Mouse (Mus musculus): ENCODE measurements at regions not wholly inside any gene's neighbourhood (a gene's known extent, or its start where the extent isn't known, plus 50 kb on each side); places are given as distances from the start of the nearest gene placed in this dataset.

GRCm38 (mm10) chr10:72393279-72394041 lies 261.2 kb upstream of the Zwint start:
- WGBS, result 77% methylated on average over 12 of the region's 12 CpGs
- Histone ChIP-seq H3K9me3 (no peaks in the 10 kb centered on the region), H3K4me2 (replicated peaks) (no peak overlapping the region), H3K4me3 (no peak overlapping the region), H3K9ac (replicated peaks) (no peak overlapping the region), H3K27ac (replicated peaks) (no peak overlapping the region), H3K4me1 (no peaks in the 10 kb centered on the region), H3K36me3 (no peaks in the 10 kb centered on the region), H3K27me3 (no peaks in the 10 kb centered on the region)
- ATAC-seq (replicated peaks), result no peak

DNA sequence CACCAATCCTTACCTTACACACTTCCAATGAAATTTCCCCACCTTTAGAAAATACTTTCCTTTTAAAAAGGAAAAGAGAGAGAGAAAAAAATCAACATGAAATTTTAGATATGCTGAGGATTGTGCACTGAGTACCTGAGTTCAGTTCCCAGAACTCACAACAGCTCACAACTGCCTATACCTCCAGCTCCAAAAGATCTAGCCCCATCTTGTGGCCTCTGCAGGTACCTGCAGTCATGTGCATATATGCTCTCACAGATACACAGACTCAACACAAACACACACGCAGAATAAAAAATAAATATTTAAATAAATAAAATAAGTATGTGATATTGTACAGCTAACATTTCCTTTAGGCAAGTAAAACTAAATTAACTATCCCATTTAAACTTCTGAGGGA lies 260.3 kb upstream of the Zwint start:
- no peaks in the 10 kb centered on the region for H3K9me3 ChIP-seq
- no peak overlapping the region for H3K4me2 ChIP-seq (replicated peaks)
- no peaks in the 10 kb centered on the region for H3K27me3 ChIP-seq
- H3K36me3 ChIP-seq, result no peaks in the 10 kb centered on the region
- no peak for ATAC-seq (replicated peaks)
- H3K27ac ChIP-seq (replicated peaks), result no peak overlapping the region
- H3K4me1 ChIP-seq, result no peaks in the 10 kb centered on the region
- 88% methylated on average over 1 of the region's 1 CpGs for WGBS
- no peak overlapping the region for H3K9ac ChIP-seq (replicated peaks)
- no peak overlapping the region for H3K4me3 ChIP-seq

- ATAC-seq (replicated peaks), result no peak
- Histone ChIP-seq H3K4me1 (no peaks in the 10 kb centered on the region), H3K36me3 (no peaks in the 10 kb centered on the region), H3K9ac (replicated peaks) (no peak overlapping the region), H3K9me3 (no peaks in the 10 kb centered on the region), H3K27me3 (no peaks in the 10 kb centered on the region), H3K4me3 (no peak overlapping the region), H3K27ac (replicated peaks) (no peak overlapping the region), H3K4me2 (replicated peaks) (no peak overlapping the region)
- WGBS, result 53% methylated on average over 4 of the region's 4 CpGs
These were observed 251.4 kb upstream of the Zwint start for GRCm38 (mm10) chr10:72403290-72403689.

- no peaks in the 10 kb centered on the region for H3K4me1 ChIP-seq
- no peaks in the 10 kb centered on the region for H3K27me3 ChIP-seq
- WGBS, result 35% methylated on average over 3 of the region's 3 CpGs
- H3K27ac ChIP-seq (replicated peaks), result no peak overlapping the region
- ATAC-seq (replicated peaks), result no peak
- H3K9me3 ChIP-seq, result no peaks in the 10 kb centered on the region
- no peak overlapping the region for H3K4me2 ChIP-seq (replicated peaks)
- no peaks in the 10 kb centered on the region for H3K36me3 ChIP-seq
- no peak overlapping the region for H3K9ac ChIP-seq (replicated peaks)
- no peak overlapping the region for H3K4me3 ChIP-seq
These were observed 244.3 kb upstream of the Zwint start for GRCm38 (mm10) chr10:72410305-72410704.

DNA sequence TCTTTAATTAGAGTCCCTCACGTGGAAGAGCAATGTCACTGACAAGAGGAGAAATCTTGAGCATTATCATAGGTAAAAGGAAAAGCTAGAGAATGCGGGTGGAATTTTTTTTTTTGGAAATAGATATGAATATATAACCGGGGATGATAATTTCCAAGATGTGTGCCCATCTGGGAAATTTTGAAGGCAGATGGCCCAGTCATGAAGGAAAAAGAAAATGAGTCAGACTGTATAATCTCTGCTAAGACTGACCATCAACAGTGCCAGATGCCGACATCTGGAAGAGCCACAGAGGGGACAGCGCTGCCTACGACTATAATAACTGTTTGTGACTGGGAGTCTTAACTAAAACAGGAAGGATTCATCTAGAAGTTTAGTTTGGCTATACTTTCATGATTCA lies 243.0 kb upstream of the Zwint start:
- no peaks in the 10 kb centered on the region for H3K27me3 ChIP-seq
- no peak overlapping the region for H3K9ac ChIP-seq (replicated peaks)
- no peak for ATAC-seq (replicated peaks)
- no peaks in the 10 kb centered on the region for H3K9me3 ChIP-seq
- H3K4me1 ChIP-seq, result no peaks in the 10 kb centered on the region
- H3K4me2 ChIP-seq (replicated peaks), result no peak overlapping the region
- H3K36me3 ChIP-seq, result no peaks in the 10 kb centered on the region
- H3K27ac ChIP-seq (replicated peaks), result no peak overlapping the region
- 68% methylated on average over 6 of the region's 6 CpGs for WGBS
- H3K4me3 ChIP-seq, result no peak overlapping the region

- no peak overlapping the region for H3K4me2 ChIP-seq (replicated peaks)
- no peak overlapping the region for H3K27ac ChIP-seq (replicated peaks)
- H3K4me3 ChIP-seq, result no peak overlapping the region
- WGBS, result 90% methylated on average over 4 of the region's 4 CpGs
- no peaks in the 10 kb centered on the region for H3K9me3 ChIP-seq
- no peak for ATAC-seq (replicated peaks)
- no peak overlapping the region for H3K9ac ChIP-seq (replicated peaks)
- no peaks in the 10 kb centered on the region for H3K27me3 ChIP-seq
- no peaks in the 10 kb centered on the region for H3K36me3 ChIP-seq
- H3K4me1 ChIP-seq, result no peaks in the 10 kb centered on the region
These were observed 200.0 kb upstream of the Zwint start for GRCm38 (mm10) chr10:72454629-72455028.

DNA sequence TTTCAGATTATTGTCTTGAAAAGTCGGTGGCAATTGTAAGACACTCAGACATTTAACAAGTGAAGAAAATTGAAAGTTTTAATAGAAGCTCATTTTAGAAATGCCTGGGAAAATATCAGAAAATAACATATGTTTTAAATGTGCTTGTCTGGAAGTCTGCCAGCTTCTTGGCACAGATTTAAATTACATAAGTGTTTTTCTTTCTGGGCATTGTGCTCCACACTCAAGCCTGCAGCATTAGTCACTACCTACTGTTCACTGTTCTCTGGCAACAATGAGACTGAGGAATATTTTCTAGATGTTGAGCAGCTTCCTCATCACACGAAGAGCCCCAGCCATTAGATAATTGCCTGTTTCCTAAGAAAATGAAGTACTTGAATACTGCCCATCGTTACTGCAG lies 170.3 kb upstream of the Zwint start:
- Histone ChIP-seq H3K9me3 (no peaks in the 10 kb centered on the region), H3K4me2 (replicated peaks) (no peak overlapping the region), H3K4me1 (peaks cover 5% of the 10 kb centered on the region), H3K27me3 (no peaks in the 10 kb centered on the region), H3K36me3 (no peaks in the 10 kb centered on the region), H3K9ac (replicated peaks) (no peak overlapping the region), H3K4me3 (no peak overlapping the region), H3K27ac (replicated peaks) (no peak overlapping the region)
- WGBS, result 39% methylated on average over 3 of the region's 3 CpGs
- peak; percentile 64; the same call in 1 of the 2 replicates for ATAC-seq (replicated peaks)

- Histone ChIP-seq H3K36me3 (no peaks in the 10 kb centered on the region), H3K9ac (replicated peaks) (no peak overlapping the region), H3K27ac (replicated peaks) (no peak overlapping the region), H3K4me3 (no peak overlapping the region), H3K4me2 (replicated peaks) (no peak overlapping the region), H3K9me3 (no peaks in the 10 kb centered on the region), H3K27me3 (no peaks in the 10 kb centered on the region), H3K4me1 (no peaks in the 10 kb centered on the region)
- 53% methylated on average over 3 of the region's 3 CpGs for WGBS
- no peak for ATAC-seq (replicated peaks)
These were observed 122.2 kb upstream of the Zwint start for GRCm38 (mm10) chr10:72532431-72532830.

- H3K27ac ChIP-seq (replicated peaks), result no peak overlapping the region
- no peaks in the 10 kb centered on the region for H3K4me1 ChIP-seq
- no peak overlapping the region for H3K4me3 ChIP-seq
- H3K9me3 ChIP-seq, result no peaks in the 10 kb centered on the region
- 64% methylated on average over 3 of the region's 3 CpGs for WGBS
- no peak for ATAC-seq (replicated peaks)
- H3K27me3 ChIP-seq, result no peaks in the 10 kb centered on the region
- no peak overlapping the region for H3K9ac ChIP-seq (replicated peaks)
- no peak overlapping the region for H3K4me2 ChIP-seq (replicated peaks)
- H3K36me3 ChIP-seq, result no peaks in the 10 kb centered on the region
These were observed 121.2 kb upstream of the Zwint start for GRCm38 (mm10) chr10:72533427-72533826.

DNA sequence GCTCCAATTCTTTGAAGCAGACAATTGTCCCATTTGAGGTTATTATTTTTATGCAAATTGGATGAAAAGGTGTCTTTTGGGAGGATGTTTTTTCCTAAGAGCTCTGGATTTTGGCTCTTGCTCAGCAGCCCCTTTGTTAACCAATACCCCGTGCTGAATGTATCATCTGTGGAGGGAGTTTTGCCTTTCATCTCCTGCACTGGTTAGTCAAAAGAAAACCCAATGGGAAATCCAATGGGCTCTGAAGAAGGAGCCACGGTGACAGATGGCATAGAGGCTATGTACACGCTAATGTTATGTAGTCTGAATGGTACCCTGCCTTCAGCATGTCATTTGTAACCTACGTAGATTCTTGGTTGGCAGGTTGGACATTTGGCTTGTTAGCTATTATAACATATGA lies 120.8 kb upstream of the Zwint start:
- ATAC-seq (replicated peaks), result 0 out of 2 replicates have a peak, but pooled peaks have one; percentile 29
- H3K4me2 ChIP-seq (replicated peaks), result no peak overlapping the region
- H3K4me3 ChIP-seq, result no peak overlapping the region
- H3K4me1 ChIP-seq, result no peaks in the 10 kb centered on the region
- no peaks in the 10 kb centered on the region for H3K27me3 ChIP-seq
- H3K36me3 ChIP-seq, result no peaks in the 10 kb centered on the region
- H3K9me3 ChIP-seq, result no peaks in the 10 kb centered on the region
- no peak overlapping the region for H3K9ac ChIP-seq (replicated peaks)
- 43% methylated on average over 4 of the region's 4 CpGs for WGBS
- no peak overlapping the region for H3K27ac ChIP-seq (replicated peaks)

DNA sequence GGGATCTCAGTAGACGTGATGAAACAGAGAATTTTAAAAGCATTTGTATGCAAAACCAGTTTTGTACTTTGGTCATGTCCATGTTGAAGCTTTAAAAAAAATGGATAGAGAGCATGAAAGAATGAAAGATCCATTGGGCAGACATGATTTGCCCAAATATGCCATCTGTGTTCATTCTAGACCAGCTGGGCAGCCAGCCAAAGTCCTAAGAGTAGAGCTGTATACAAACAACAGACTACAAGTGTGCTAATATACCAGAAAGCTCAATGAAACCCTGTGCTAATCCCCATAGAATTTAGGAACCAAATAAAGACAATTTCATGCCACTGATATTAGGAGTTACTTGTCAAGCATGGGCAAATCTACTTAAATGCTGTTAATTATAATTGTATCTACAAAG lies 105.1 kb upstream of the Zwint start:
- WGBS, result 52% methylated on average over 1 of the region's 1 CpGs
- H3K9ac ChIP-seq (replicated peaks), result no peak overlapping the region
- no peak overlapping the region for H3K4me2 ChIP-seq (replicated peaks)
- H3K27me3 ChIP-seq, result no peaks in the 10 kb centered on the region
- H3K27ac ChIP-seq (replicated peaks), result no peak overlapping the region
- no peaks in the 10 kb centered on the region for H3K36me3 ChIP-seq
- ATAC-seq (replicated peaks), result peak; percentile 48; the same call in 1 of the 2 replicates
- H3K4me1 ChIP-seq, result no peaks in the 10 kb centered on the region
- no peaks in the 10 kb centered on the region for H3K9me3 ChIP-seq
- H3K4me3 ChIP-seq, result no peak overlapping the region

DNA sequence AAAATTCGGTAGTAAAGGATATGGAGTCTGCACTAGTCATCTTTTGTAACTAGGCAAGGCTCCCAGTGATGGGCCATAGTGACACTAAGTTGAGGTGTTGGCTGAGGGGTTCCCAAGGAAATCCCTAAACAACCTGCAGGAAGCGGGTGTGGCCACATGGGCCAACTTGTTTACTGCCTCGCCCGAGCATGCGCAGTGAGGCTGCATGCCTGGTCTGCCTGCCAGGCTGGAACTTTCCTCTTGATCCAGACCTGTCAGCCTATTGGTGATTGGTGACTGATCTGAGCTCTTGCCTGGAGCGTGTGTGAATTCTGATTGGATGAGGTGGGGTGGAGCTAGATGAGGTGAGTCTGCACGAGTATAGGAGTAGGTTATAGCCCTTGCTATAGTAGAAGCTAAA lies 103.1 kb upstream of the Zwint start:
- no peak overlapping the region for H3K4me3 ChIP-seq
- no peaks in the 10 kb centered on the region for H3K9me3 ChIP-seq
- H3K36me3 ChIP-seq, result no peaks in the 10 kb centered on the region
- no peaks in the 10 kb centered on the region for H3K4me1 ChIP-seq
- 87% methylated on average over 7 of the region's 7 CpGs for WGBS
- H3K27me3 ChIP-seq, result no peaks in the 10 kb centered on the region
- no peak overlapping the region for H3K4me2 ChIP-seq (replicated peaks)
- H3K27ac ChIP-seq (replicated peaks), result no peak overlapping the region
- H3K9ac ChIP-seq (replicated peaks), result no peak overlapping the region
- no peak for ATAC-seq (replicated peaks)

Data from forebrain, embryonic 15.5 days (tissue).